Mouse (Mus musculus) heart, adult 9 months (tissue): ENCODE results near the gene Pam.
A peak's percentile ranks its signal among the peaks of the same experiment; 100 is the strongest.

ENCODE experiments used
- DNase-seq, 2 experiments: peaks; one replicate each; pipeline ENCODE4 v3.0.0; 2022; ENCODE audit warnings: low spot score in 2 of 2

Gene Pam

GRCm38 (mm10) chr1:98095246-98095990, at the start of gene Pam:
Gene Pam, minus strand, starts transcription at chr1:98095646.
- peak; percentile 89 to 90 for DNase-seq

DNA sequence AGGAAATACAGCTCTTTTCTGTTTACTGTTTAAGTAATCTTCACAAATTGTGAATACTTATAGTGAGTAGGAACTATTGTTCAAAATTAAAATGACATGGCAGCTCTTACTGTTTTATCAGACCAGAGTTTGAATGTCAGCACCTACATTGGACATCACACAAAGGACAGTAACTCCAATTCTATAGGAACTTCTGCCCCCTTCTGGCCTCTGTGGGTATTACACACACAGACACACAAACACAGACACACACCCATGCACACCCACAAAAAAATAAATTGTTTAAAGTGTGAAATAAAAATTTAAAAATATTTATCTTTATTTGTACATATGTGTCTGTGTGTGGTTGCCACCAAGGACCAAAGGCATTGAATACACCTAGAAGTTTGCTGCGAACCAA, 49.4 kb upstream of the Pam start:
- DNase-seq = no peak

DNA sequence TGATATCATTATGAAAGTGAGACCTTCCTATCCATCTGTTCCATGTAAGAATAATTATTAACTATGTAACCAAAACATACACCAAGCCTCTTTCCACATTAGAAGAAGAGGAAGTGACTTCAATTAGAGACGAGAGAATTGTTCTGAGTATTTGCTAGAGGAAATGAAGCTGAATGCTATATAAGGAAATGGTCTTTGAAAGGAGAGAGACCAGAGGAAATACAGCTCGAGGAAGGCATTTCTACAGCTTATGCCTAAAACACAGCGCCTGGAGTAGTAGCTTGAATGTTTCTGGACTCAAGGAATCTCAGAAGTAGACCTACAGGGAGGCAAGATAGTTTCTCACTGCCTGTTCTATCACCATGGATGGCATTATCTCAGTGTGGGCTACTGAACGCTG, 35.8 kb upstream of the Pam start:
- DNase-seq = no peak

- DNase-seq = no peak
Observed at GRCm38 (mm10) chr1:98129561-98130347, 34.3 kb upstream of the Pam start.

DNA sequence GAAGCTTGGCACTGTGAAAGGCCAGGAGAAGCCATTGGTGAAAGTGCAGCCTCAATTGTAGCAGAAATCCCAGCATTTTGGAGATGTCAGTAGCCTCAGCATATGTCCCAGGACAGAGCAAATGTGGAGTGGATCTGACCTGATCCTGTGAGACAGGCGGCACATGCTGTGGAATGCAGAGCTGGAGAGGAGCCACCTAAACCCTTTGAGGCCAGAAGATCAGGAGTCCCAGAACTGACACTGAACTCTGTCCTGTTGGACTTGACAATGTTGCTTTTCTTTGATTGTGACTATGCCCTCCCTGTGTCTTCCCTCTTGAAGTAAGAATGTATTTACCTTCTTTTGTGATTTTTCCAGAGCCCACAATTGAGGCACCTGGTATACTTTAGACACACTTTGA, 33.7 kb upstream of the Pam start:
- DNase-seq = no peak

DNA sequence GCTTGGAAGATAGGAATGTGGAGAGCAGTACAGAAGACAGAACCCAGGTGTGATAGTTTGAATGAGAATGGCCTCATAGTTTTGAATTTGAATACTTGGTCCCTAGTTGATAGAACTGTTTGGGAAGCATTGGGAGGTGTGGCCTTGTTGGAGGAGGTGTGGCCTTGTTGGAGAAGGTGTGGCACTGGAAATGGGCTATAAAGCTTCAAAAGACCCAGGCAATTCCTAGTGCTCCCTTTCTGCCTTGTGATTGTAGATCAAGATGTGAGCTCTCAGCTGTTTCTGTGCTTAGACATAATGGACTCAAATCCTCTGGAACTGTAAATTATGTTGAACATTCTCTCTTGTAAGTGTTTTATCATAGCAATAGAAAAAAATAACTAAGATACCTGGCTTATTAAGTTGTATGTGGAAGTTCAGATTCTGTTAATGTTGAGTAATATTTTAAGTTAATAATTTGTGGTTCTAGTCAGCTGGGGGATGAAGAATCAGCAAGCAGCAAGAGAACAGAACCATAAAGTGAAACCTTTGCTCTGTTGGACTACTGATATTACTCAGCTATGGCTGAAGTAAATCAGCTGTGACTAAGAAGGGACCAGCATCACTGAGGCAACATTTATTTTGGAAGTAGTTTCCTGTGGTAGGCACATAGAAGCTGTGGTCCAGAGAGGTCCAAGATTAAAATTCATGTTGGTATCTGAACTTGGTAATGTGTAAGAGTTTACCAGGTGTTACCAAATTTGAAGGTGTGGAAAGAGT, 33.1 kb upstream of the Pam start:
- DNase-seq = no peak

DNA sequence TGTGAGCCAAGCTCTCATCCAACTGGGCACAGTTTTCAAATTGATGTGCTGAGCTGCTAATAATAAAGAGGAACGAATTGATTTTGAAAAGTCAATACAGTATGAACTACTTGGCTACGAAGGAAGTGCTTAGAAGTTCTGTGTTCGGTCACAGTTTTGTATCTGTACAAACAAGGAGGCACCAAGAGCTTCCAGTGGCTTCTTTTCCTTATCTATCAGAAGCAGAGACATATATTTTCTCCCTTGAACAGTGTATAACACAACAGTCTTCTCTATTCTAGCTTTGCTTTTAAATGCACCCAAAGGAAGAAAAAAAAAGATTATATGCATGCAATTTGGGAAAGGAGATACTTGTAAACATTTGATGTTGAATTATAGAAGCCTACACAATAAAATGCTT, 30.8 kb upstream of the Pam start:
- DNase-seq = no peak

- no peak for DNase-seq
Observed at GRCm38 (mm10) chr1:98124727-98125126, 29.3 kb upstream of the Pam start.

DNA sequence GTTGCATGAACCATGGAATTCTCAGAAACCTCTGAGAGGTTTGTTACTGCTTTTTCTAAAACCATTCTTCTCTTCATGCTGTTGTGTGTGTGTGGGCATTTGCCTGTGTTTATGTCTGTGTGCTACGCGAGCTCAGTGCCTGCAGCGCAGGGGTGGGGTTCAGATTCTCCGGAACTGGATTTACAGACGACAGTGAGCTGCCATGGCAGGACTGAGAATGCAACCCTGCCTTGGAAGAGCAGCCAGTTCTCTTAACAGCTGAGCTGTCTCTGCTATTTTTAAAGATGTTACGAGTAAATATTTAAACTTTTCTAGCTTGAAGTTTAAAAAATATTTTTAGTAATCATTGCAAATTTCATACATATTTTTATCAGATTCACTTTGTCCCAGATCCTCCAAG, 24.1 kb upstream of the Pam start:
- no peak for DNase-seq

GRCm38 (mm10) chr1:98107599-98107998, 12.2 kb upstream of the Pam start:
- DNase-seq = no peak

DNA sequence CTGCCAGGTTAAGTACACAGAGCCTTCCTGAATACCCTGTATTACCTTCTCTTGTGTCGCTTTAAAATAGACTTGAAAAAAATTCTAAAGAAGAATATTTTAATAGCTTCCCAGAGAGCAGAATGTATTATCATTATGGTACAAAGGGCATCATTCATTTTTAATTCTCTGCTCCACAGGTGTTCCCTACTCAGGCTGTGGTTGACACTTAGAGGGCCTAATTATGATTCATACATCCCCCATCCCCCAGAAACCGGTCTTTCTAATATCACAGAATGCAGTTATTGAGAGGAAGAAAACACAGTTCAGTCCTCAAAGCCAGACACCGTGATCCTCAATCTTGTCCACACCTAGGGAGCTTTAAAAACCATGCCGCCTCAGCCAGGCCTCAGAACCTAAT, 4.0 kb upstream of the Pam start:
- DNase-seq = no peak

- DNase-seq = no peak
Observed at GRCm38 (mm10) chr1:98097957-98098729, 2.7 kb upstream of the Pam start.

- no peak for DNase-seq
Observed at GRCm38 (mm10) chr1:98096396-98096935, 1.0 kb upstream of the Pam start.

DNA sequence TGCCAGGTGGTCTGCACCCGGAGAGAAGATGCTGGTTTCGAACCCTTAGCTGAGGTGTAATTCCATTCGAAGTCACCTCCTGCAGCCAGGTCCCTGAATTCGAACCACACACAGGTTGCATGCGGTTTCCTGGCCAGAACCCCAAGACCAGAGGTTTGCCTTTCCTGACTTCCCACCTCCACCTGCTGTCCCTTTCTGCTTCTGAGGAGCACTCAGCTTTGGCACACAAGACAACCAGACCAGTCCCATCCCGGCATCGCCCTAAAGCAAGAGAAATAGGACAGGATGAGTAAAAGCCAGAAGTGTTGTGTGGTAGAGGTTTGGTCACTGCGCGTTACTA, 515 bp upstream of the Pam start:
- DNase-seq = no peak

- DNase-seq = no peak
Observed at GRCm38 (mm10) chr1:98094811-98095245, 618 bp downstream of the Pam start.

GRCm38 (mm10) chr1:98089336-98089975, 6.0 kb downstream of the Pam start:
- no peak for DNase-seq

DNA sequence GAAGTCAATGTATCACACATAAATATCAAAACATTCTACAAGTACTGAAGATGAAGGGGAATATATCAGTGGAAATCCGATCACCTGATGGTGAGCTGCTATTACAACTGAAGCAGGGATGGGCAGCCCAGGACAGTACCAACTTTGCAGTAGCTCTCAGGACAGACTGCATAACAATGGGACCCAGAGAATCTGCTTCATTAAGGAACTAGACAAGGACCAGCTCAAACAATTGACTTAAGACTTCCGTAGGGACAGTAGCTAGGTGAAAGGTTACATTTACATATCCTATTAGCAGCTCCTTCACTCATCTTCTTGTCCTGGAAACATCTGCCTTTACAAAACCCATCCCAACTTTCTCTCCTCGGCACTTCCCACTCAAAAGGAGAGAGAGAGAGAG, 9.0 kb downstream of the Pam start:
- DNase-seq = no peak

DNA sequence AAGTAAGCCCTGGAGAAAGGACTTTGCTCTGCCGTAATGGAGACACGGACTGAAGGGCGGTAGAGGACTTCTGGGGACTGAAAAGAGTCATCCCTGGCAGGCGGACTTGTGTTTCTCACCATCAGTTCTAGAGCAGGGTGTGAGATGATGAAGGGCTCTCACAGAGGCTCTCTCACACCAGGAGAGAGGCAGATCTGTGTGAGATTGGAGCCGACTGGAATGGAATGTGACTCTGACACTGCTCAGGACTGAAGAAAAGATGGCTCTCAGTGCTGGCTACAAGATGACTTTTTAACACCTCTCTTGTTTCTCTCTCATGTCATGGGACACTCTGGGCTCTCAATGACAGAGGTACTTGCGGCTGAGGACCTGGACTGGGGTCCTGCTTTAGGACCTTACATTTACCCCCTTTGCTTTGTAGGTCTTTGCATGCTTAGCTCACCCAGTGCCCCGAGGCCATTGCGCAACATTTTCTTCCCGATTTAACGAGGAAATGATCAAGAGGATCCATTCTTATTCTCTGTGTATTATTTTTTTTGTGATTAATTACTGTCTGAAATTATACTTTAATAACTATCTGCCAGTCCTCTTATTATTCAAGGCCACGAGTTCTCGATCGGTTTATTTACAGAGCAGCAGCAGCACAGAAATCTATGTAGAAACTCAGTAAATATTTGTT, 10.7 kb downstream of the Pam start:
- DNase-seq = no peak

DNA sequence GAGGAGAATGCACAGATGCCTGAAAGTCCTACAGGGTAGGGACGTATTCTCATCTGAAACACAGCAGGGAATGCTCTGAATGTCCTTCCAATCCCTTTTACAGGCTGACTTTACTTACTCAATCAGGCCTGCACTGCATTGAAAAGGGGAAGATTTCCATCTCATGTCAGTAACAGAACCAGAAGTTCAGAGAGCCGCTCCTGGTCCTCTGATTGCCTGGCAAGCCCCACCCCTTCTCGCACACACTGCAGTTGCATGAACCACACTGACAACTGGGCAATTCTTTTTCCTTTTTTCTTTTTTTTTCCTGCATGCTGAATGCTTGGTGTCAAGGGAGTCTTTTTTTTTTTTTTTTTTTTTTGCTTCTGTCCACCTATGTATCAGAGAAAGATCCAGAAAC, 11.9 kb downstream of the Pam start:
- no peak for DNase-seq

- DNase-seq = no peak
Observed at GRCm38 (mm10) chr1:98082988-98083387, 12.5 kb downstream of the Pam start.

DNA sequence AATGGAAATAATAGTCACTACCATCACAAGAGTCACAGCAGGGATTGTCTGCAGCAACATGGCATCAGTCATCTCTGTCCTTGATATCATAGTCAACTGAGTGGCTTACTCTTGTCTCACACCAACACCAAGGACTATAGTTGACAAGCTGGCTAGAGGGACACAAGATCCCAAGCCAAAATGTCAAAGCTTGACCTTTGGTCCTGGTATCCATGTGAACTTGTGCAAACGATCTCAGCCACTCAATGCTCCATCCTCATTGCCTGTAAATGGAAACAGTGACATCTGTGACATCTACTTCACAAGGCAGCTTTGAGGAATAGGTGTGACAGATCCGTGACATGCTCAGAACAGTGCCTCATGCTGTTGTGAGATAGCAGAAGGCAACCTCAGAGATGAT, 15.0 kb downstream of the Pam start:
- DNase-seq = no peak
